Mouse (Mus musculus) spleen, adult 2 months (tissue): ENCODE data around the gene Sfn. TPM values are rescaled to one million over a fixed set of nuclear protein-coding genes. Genes with fewer than 3 reads are reported as not detected.

Experiments used
- DNase-seq, 2 experiments: peaks; one replicate each; pipeline versions ENCODE4 v3.0.0 to v3.0.0-alpha.2; 2012 to 2021; ENCODE audit warnings: low spot score in 2 of 2, low read depth in 1 of 2
- H3K27ac ChIP-seq: fragments of 200-500 bp; 2 replicates; pipeline ENCODE4 v1.5.1; 2012; ENCODE audit warnings: low read length, inconsistent platforms; ENCODE audit not compliant: insufficient read depth
- H3K27me3 ChIP-seq: fragments of 200-500 bp; 2 replicates; pipeline ENCODE4 v1.6.1; 2012; ENCODE audit warnings: mild to moderate bottlenecking, moderate library complexity, low read length, inconsistent platforms; ENCODE audit not compliant: control insufficient read depth, insufficient read depth
- H3K36me3 ChIP-seq: fragments of 200-500 bp; 2 replicates; pipeline ENCODE4 v1.6.1; 2012; ENCODE audit warnings: mild to moderate bottlenecking, low read length, inconsistent platforms; ENCODE audit not compliant: control insufficient read depth, insufficient read depth
- H3K4me1 ChIP-seq: fragments of 200-500 bp; 2 replicates; pipeline ENCODE4 v1.6.1; 2011; ENCODE audit warnings: inconsistent platforms; ENCODE audit not compliant: control insufficient read depth, insufficient read depth, insufficient read length
- H3K4me3 ChIP-seq: fragments of 200-500 bp; 2 replicates; pipeline ENCODE4 v1.5.1; 2011; ENCODE audit warnings: mild to moderate bottlenecking, inconsistent platforms; ENCODE audit not compliant: insufficient read depth, insufficient read length; ENCODE audit errors: extremely low read depth
- CTCF ChIP-seq: fragments of 200-500 bp; IDR thresholded peaks from 2 replicates; pipeline ENCODE4 v1.5.1; 2011; ENCODE audit warnings: mild to moderate bottlenecking, inconsistent platforms; ENCODE audit not compliant: insufficient read depth, insufficient read length, insufficient replicate concordance; ENCODE audit errors: extremely low read depth
- POLR2A ChIP-seq: fragments of 200-500 bp; IDR thresholded peaks from 2 replicates; pipeline ENCODE4 v1.6.1; 2011; ENCODE audit warnings: low read depth, low read length, inconsistent platforms
- WGBS: fragments of 180-500 bp; shearing (Covaris S2); methylation state at CpG from one replicate; pipeline ENCODE4 v1.1.7; 2018; 5-methylcytosine and 5-hydroxymethylcytosine counted together
- polyA plus RNA-seq: library from polyadenylated mRNA; depleted of rRNA; stranded (reverse); fragments of >200 nt; gene quantifications from 2 replicates; pipeline ENCODE4 v1.2.3, GENCODE M21; 2012

The Sfn gene
- polyA plus RNA-seq, 1 experiment: 15.5 TPM

GRCm38 (mm10) chr4:133628517-133628916, 26.5 kb upstream of the Sfn start:
- H3K4me1 ChIP-seq: peaks cover 61% of the 10 kb centered on the region
- peaks cover 16% of the 10 kb centered on the region; the same call in 1 of the 2 replicates for H3K36me3 ChIP-seq
- 54% methylated on average over 2 of the region's 2 CpGs for whole genome bisulfite sequencing
- no peak overlapping the region for H3K4me3 ChIP-seq
- peak in 1 of 2 experiments; percentile 9 for DNase-seq
- H3K27me3 ChIP-seq: no peaks in the 10 kb centered on the region
- H3K27ac ChIP-seq: 0 out of 2 replicates have a peak overlapping the region, but pooled peaks have one; percentile 20
- no peak for TF ChIP-seq CTCF

- no peaks in the 10 kb centered on the region for H3K27me3 ChIP-seq
- peaks cover 16% of the 10 kb centered on the region; the same call in 1 of the 2 replicates for H3K36me3 ChIP-seq
- peaks cover 67% of the 10 kb centered on the region for H3K4me1 ChIP-seq
- DNase-seq: no peak
- WGBS: 93% methylated on average over 14 of the region's 14 CpGs
- H3K4me3 ChIP-seq: no peak overlapping the region
- no peak for TF ChIP-seq CTCF
- TF ChIP-seq POLR2A: no peak
- peak overlapping the region; percentile 97 for H3K27ac ChIP-seq
Observed at GRCm38 (mm10) chr4:133627039-133627438, 25.1 kb upstream of the Sfn start.

GRCm38 (mm10) chr4:133626621-133627020, 24.7 kb upstream of the Sfn start:
- DNase-seq: no peak
- peaks cover 70% of the 10 kb centered on the region for H3K4me1 ChIP-seq
- H3K4me3 ChIP-seq: no peak overlapping the region
- H3K36me3 ChIP-seq: peaks cover 16% of the 10 kb centered on the region; the same call in 1 of the 2 replicates
- no peaks in the 10 kb centered on the region for H3K27me3 ChIP-seq
- TF ChIP-seq POLR2A: no peak
- no peak for TF ChIP-seq CTCF
- H3K27ac ChIP-seq: peak overlapping the region; percentile 97
- WGBS: 89% methylated on average over 9 of the region's 9 CpGs

DNA sequence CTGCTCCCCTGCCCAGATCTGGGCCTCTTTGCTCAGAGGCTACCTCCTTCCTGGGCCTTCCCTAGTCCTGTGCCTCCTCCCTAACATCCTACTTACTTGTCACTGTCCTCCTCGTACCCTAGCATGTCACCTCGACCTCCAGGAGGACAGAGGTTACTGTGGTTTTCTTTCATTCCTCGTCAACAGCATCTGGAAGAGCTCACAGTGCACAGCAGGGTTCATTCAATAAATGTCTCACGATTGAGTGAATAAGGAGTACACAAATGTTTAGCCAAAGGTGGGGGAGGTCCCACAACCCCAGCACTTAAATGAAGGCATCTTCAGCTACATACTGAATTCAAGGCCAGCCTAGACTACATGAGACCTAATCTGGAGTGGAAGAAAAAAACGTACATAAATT, 24.3 kb upstream of the Sfn start:
- H3K4me1 ChIP-seq: peaks cover 66% of the 10 kb centered on the region
- WGBS: 24% methylated on average over 5 of the region's 5 CpGs

DNA sequence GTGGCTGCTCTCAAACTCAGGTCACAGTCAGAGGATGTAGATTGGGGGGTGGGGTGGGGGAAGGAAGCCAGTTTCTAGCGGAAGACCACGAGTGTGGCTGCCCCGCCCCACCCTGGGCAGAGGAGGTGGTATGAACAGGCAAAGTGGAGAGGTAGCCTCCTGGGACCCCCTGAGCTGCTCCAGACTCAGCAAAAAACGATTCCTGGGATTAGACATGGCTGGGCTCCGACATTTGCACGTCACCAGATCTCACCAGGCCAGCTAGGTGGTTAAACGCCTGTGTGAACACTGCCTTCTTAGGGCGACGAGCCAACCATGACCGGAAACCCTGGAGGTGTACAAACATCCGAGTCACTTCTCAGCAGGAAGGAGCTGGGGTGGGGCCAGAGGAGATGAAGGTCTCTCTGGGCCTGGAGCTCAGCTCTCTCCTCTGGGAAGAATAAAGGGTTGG, 23.7 kb upstream of the Sfn start:
- 4% methylated on average over 11 of the region's 11 CpGs for WGBS
- TF ChIP-seq POLR2A (no peak; the same call in 1 of the 2 replicates), CTCF (no peak)
- H3K36me3 ChIP-seq: peaks cover 16% of the 10 kb centered on the region; the same call in 1 of the 2 replicates
- peak overlapping the region; percentile 1; the same call in 1 of the 2 replicates for H3K4me3 ChIP-seq
- H3K27me3 ChIP-seq: no peaks in the 10 kb centered on the region
- H3K4me1 ChIP-seq: peaks cover 66% of the 10 kb centered on the region
- peak overlapping the region; percentile 97 for H3K27ac ChIP-seq
- peak; percentile 75 to 78 for DNase-seq

More for the DNA sequence above, 24.3 kb upstream of the Sfn start:
- Histone ChIP-seq H3K36me3 (peaks cover 16% of the 10 kb centered on the region; the same call in 1 of the 2 replicates), H3K27me3 (no peaks in the 10 kb centered on the region), H3K27ac (peak overlapping the region; percentile 97), H3K4me3 (no peak overlapping the region; the same call in 1 of the 2 replicates)
- TF ChIP-seq POLR2A: no peak
- TF ChIP-seq CTCF: no peak
- no peak for DNase-seq

DNA sequence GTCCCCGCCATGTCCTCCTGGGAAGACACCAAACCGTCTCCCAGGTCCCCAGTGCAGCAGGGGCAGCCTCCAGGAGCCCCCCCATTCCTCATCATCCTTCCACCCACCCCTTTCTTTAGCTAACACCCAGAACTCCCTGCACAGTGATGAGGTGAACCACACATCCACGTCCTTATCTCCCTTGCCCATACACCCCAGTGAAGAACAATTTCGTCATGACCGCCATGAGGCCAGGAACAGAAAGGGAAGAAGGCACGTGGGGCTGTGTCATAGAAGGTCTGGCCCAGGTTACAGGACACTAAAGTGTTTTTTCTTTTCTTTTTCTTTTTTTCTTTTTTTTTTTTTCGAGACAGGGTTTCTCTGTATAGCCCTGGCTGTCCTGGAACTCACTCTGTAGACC, 22.9 kb upstream of the Sfn start:
- Histone ChIP-seq H3K27ac (peak overlapping the region; percentile 97), H3K27me3 (no peaks in the 10 kb centered on the region), H3K4me3 (no peak overlapping the region), H3K4me1 (peaks cover 66% of the 10 kb centered on the region), H3K36me3 (peaks cover 16% of the 10 kb centered on the region; the same call in 1 of the 2 replicates)
- 57% methylated on average over 7 of the region's 7 CpGs for WGBS
- no peak for DNase-seq
- TF ChIP-seq CTCF (no peak), POLR2A (no peak)

DNA sequence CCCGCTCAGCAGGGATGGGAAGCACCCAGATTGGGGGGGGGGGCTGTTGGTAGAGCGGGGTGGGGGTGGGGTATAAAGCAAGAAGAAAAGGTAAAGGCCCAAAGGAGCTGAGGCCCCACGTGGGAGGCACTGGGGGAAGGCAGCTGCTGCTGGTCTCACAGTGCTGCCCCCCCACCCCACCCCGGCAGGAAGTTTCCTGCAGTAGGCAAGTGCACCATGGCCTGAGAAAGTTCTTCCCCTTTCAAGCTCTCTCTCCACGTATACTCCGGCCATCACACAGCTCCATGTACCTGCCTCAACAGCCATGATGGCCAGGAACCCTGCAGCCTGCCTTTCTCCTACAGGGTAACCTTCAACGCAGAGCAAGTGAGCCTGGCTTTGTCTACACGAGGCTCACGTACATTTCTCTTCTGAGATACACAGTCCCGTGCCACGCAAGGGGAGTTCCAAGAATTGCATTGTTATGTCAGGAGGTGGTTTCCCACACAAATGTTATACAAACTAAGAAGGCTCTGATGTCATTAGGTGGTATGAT, 20.3 kb upstream of the Sfn start:
- H3K27me3 ChIP-seq: no peaks in the 10 kb centered on the region
- TF ChIP-seq CTCF (no peak), POLR2A (peak; percentile 11; the same call in 1 of the 2 replicates)
- DNase-seq: peak; percentile 60 to 87
- peaks cover 57% of the 10 kb centered on the region for H3K4me1 ChIP-seq
- 22% methylated on average over 11 of the region's 11 CpGs for WGBS
- peak overlapping the region; percentile 41; the same call in 1 of the 2 replicates for H3K4me3 ChIP-seq
- H3K36me3 ChIP-seq: peaks cover 22% of the 10 kb centered on the region
- H3K27ac ChIP-seq: peak overlapping the region; percentile 99
